Mouse (Mus musculus): Measurements from ENCODE around the gene Ftcd.
A peak's percentile ranks its signal among the peaks of the same experiment; 100 is the strongest.

The Ftcd gene

GRCm38 (mm10) chr10:76602690-76603089 is 27.2 kb downstream of the Ftcd start:
- DNase-seq (ENCODE audit: low read depth, low spot score) = no peak

- DNase-seq (ENCODE audit: low read depth, low spot score) = no peak
Measured at GRCm38 (mm10) chr10:76612473-76612872, 37.0 kb downstream of the Ftcd start.

GRCm38 (mm10) chr10:76622411-76622810 is 47.0 kb downstream of the Ftcd start:
- DNase-seq (ENCODE audit: low read depth, low spot score) = no peak

GRCm38 (mm10) chr10:76622928-76623680 is 47.7 kb downstream of the Ftcd start, which contains the start of gene Col6a2:
Col6a2 (minus strand) TSS chr10:76623630.
- peak; percentile 70 for DNase-seq (ENCODE audit: low read depth, low spot score)

- no peak for DNase-seq (ENCODE audit: low read depth, low spot score)
Measured at GRCm38 (mm10) chr10:76623734-76624133, 48.3 kb downstream of the Ftcd start.

- DNase-seq (ENCODE audit: low read depth, low spot score) = no peak
Measured at GRCm38 (mm10) chr10:76624903-76625302, 49.5 kb downstream of the Ftcd start.

- DNase-seq (ENCODE audit: low read depth, low spot score) = no peak
Measured at GRCm38 (mm10) chr10:76627714-76628113, 52.3 kb downstream of the Ftcd start.

GRCm38 (mm10) chr10:76630657-76631056 is 55.2 kb downstream of the Ftcd start:
- no peak for DNase-seq (ENCODE audit: low read depth, low spot score)

- peak; percentile 83 for DNase-seq (ENCODE audit: low read depth, low spot score)
Measured at GRCm38 (mm10) chr10:76632630-76633029, 57.2 kb downstream of the Ftcd start.

- no peak for DNase-seq (ENCODE audit: low read depth, low spot score)
Measured at GRCm38 (mm10) chr10:76634094-76634571, 58.7 kb downstream of the Ftcd start.

GRCm38 (mm10) chr10:76634584-76634983 is 59.1 kb downstream of the Ftcd start:
- DNase-seq (ENCODE audit: low read depth, low spot score) = no peak

GRCm38 (mm10) chr10:76636026-76636425 is 60.6 kb downstream of the Ftcd start:
- peak; percentile 32 for DNase-seq (ENCODE audit: low read depth, low spot score)

GRCm38 (mm10) chr10:76636601-76637000 is 61.2 kb downstream of the Ftcd start:
- DNase-seq (ENCODE audit: low read depth, low spot score) = no peak
